Mouse (Mus musculus): Measurements from ENCODE around the gene Smtnl1. TPM values are rescaled to one million over a fixed set of nuclear protein-coding genes. Genes with fewer than 3 reads are reported as not detected.
"Not testable (repeated sequence)": the region's sequence is repeated elsewhere in the genome, so short reads cannot be mapped to it uniquely, and the experiment has no call there.

Smtnl1 gene
- polyA plus RNA-seq, 1 experiment from 2014 or later: 0.38 TPM

- DNase-seq (ENCODE audit: low spot score): peak; percentile 29
Observed at GRCm38 (mm10) chr2:84838993-84839980, 16.8 kb upstream of the Smtnl1 start.

GRCm38 (mm10) chr2:84838593-84838949 is 16.1 kb upstream of the Smtnl1 start, which contains the start of gene Slc43a1:
Slc43a1 (plus strand) TSS chr2:84838850.
- no peak for DNase-seq (ENCODE audit: low spot score)

DNA sequence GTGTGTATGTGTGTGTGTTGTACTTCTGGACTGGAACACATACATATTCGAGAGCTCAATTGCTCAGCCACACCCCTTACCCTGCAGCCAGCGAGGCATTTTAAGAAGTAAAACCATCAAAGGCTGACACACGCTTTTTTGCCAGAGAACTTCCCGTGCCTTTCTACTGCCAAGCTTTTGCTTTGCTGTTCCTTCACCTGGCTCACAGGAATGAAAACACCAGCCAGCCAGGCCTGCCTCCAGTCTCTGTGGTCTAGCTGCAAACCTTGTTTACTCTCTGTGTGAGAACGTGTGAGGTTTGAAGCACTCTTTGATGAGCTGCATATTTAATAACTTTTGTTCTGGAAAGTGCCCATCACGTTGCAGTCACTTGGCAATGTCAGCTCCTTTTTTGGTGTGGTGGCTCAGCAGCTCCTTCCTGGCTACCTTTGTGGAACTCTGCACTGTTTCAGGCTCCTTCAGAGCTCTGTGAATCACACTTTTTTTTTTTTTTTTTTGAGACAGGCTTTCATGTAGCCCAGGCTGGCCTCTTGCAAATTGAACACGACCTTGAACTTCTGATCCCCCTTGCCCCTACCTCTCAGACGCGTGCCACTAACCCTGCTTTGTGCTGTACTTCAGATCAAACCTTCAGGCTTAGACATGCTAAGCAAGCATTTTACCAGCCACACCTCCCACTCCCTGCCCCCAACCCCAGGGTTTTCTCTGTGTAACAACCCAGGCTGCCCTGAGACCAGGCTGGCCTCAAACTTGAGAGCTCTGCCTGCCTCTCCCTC is 15.6 kb upstream of the Smtnl1 start:
- peak; percentile 63 for DNase-seq (ENCODE audit: low spot score)

DNA sequence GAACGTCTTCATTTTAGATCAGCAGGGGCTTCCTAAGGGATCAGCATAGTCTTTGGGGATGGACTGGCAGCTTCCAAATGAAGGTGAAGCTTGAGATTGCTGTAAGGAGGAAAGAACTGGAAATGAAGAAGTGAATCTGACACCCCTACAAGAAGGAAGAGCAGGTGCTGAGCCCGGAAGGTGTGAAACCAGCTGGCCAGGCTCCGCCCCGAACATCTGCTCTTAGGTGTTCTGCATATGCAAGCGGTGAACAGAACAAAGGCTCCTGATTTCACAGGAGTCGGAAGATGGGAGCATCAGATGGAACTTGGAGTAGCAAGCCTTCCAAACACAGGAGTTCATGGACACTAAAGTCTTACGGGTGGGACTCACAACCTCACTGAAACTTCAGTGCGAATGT is 14.7 kb upstream of the Smtnl1 start:
- peak; percentile 76 for DNase-seq (ENCODE audit: low spot score)

DNA sequence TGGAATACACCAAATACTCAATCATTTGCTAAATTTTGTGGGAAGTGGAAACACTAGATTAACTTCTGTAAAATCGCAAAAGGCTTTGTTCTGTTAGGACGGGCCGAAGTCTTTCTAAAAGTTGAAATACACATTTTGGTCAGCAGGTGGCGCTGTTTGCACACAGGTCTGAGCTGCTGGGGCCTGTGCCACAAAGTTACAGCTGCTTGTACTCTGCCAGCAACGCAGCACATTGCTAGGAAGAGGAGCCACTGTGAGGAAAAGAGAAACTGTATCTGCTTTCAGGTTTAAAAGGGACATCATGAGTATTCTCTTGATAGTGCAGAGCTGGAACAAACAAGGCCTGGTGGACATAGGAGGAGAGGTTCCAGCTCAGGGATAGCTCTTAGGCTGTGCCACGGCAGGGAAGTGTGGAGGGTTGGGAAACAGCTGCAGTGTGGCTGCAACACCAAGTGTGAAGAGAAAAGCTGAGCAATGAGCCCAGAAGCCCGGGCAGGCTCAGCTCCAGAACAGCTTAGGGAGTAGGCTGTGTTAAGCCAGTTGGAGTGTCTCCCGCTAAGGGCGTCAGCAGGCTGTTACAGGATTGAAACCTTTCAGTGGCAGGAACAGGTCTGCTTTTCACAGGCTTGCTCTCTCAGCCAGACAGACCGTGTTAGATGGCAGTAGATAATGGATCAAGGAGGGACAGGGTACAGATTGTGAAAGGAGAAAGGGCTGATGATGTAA is 9.4 kb upstream of the Smtnl1 start:
- peak; percentile 89 for DNase-seq (ENCODE audit: low spot score)

DNA sequence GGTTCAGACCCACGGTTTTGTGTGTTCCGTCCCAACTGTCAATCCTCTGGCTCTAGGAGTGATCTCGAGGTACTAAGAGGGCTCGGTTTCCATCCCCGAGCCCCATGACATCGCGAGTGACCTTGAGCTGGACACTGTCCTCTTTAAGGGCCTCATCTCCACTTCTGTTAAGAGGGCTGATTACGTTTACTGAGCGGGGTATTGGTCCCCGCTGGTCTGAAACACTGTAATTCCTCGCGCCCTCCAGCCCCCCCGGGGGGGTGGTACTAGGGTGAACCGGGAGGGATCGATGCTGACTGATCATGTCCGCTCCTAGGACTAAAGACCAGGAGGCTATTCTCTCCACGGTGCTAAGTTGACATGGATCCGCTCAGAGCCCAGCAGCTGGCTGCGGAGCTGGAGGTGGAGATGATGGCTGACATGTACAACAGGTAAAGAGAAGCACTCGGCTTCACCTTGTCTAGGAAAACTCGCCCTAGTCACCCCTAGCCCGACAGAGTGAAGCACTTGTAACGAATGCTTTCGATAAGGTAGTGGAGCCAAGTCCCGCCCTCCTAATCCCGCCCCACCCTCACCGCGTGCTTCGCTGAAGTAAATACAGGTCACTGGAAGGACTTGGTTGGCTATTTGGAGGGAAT is 5.0 kb upstream of the Smtnl1 start:
- no peak for DNase-seq (ENCODE audit: low spot score)

GRCm38 (mm10) chr2:84826488-84827282 is 4.2 kb upstream of the Smtnl1 start, which contains the start of gene Timm10:
Timm10 (plus strand) TSS chr2:84826997.
- DNase-seq (ENCODE audit: low spot score): peak; percentile 76

DNA sequence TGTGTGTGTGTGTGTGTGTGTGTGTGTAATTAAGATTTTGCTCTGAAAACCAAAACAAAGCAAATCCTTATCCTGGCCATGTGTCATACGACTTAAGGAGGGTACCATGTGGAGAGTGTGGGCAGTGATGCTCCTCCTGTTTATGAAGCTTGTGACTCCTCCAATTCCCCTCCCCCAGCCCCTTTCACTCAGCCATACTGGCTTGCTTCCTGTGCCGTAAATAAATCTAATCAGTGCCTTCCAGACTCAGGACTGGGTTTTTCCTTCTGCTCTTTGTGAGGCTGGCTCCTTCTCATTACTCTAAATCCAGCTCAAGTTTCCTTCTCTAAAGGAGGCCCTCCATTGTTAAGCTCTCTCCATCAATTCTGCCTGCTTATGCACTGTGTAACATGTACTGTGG is 785 bp upstream of the Smtnl1 start:
- DNase-seq (ENCODE audit: low spot score): no peak

GRCm38 (mm10) chr2:84819861-84820260 is 2.6 kb downstream of the Smtnl1 start:
- DNase-seq (ENCODE audit: low spot score): no peak

DNA sequence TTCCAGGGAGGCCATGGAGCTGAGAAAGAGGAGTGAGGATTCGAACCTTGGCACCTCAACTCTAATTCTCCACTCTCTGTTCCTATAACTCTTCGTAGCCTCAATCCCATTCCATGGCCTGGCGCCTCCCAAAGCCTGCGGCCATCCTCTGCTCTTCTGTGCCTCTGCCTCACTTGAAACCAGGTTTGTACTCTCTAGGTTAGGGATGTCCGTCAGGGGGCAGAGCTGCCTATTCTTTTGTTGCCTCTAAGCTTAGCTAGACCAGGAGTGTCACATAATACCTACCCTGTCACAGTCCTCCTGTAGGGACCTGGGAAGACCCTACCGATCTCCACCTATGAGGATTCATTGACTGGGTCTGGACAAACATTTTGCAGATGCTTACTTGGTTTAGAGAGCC is 9.8 kb downstream of the Smtnl1 start:
- DNase-seq (ENCODE audit: low spot score): no peak

GRCm38 (mm10) chr2:84811880-84812279 is 10.6 kb downstream of the Smtnl1 start:
- DNase-seq (ENCODE audit: low spot score): no peak

DNA sequence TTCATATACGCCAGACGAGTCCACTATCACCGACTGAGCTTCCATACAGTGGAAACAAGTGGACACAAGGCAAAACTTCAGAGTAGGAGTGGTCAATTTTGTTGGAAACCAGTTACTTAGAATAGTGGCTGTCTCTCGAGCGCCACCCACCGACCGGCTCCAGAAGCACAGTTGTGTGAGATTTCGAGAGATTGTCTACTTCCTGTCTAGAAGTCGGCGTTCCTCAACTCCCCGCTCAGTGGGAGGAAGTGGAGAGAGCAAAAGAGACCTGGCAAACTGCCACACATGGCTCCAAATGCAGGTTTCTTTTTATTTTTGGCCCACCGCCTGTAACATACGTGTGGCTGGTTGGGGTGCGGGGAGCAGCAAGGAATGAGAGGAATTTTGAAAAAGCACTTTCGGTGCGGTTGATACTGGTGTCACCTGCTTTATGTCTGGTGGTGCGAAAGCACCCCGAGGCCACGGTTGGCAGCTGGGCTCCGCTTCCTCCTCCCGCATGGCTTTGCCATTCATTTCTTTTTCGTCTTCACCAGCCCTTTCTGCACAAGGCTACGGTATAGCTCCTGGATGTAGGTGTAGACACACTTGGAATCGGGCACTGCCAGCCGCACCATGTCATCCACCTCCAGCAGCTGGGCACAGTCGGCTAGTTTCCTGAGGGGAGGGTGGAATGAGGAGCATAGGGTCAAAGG is 11.4 kb downstream of the Smtnl1 start:
- DNase-seq (ENCODE audit: low spot score): peak; percentile 86

DNA sequence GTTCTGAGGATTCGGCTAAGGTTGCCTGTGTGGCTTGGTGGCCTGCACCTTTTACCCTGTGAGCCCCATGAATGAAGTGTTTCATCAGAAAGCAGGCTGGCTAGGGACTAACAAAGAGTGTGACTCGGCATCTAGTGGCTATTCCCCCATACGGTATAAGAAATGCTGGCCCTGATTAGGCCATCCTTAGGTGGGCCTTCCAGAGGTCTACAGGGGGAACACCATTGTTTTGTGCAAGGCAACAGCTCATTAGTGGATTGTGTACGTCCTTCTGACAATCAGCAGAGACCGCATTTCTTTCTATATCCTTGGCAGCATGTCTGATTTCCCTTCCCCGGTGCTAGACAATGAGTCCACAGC is 11.9 kb downstream of the Smtnl1 start:
- DNase-seq (ENCODE audit: low spot score): no peak

- no peak for DNase-seq (ENCODE audit: low spot score)
Observed at GRCm38 (mm10) chr2:84809330-84809729, 13.1 kb downstream of the Smtnl1 start.

DNA sequence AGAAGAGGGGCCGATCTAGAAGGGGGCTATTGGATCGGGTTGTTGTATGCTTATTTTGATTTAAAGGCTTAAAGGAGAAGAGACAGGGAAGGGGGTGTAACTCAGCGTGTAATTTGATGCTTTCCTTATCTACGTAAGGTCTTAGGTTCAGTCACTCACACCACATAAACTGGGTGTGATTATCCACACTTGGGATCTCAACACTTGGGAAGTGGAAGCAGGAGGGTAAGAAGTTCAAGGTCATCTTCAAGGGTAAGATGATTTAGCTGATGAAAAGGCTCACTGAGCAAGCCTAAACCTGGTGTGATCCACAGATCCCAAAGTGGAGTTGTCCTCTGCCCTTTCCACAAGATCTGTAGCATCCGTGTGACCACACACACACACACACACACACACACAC is 15.9 kb downstream of the Smtnl1 start:
- DNase-seq (ENCODE audit: low spot score): no peak

DNA sequence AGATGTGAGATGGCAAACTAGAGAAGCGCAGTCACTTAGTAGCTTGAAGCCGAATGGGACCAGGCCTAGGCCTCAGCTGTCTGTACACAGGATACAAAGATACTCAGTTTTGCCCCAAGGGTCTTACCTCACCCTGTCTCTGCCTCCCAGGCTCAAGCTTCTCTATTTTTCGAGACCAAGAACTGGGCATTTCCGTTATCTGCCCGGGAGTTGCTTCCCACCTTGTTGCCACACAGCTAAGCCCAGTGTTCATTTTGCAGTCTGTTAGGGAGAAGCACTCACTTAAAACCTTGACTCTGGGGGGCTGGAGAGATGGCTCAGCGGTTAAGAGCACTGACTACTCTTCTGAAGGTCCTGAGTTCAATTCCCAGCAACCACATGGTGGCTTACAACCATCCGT is 18.5 kb downstream of the Smtnl1 start:
- no peak for DNase-seq (ENCODE audit: low spot score)

- DNase-seq (ENCODE audit: low spot score): not testable (repeated sequence)
Observed at GRCm38 (mm10) chr2:84801223-84801622, 21.2 kb downstream of the Smtnl1 start.

- no peak for DNase-seq (ENCODE audit: low spot score)
Observed at GRCm38 (mm10) chr2:84800304-84800703, 22.1 kb downstream of the Smtnl1 start.

- peak; percentile 57 for DNase-seq (ENCODE audit: low spot score)
Observed at GRCm38 (mm10) chr2:84799041-84799561, 23.4 kb downstream of the Smtnl1 start.

Measured in thymus, postnatal 0 days (tissue).